Mouse (Mus musculus) ES-E14 (cell line): Measurements from ENCODE around the gene Wdfy1. TPM values are rescaled to one million over a fixed set of nuclear protein-coding genes. Genes with fewer than 3 reads are reported as not detected.

Source experiments
- DNase-seq: peaks from one replicate; pipeline ENCODE4 v3.0.0-alpha.2; 2013; ENCODE audit warnings: low read depth, low spot score
- H3K27ac ChIP-seq: 2 replicates; pipeline ENCODE4 v1.5.1; 2012; ENCODE audit warnings: low read depth, mild to moderate bottlenecking, low read length, moderate library complexity, mixed read lengths; ENCODE audit not compliant: poor library complexity, insufficient read depth, severe bottlenecking
- H3K36me3 ChIP-seq: 2 replicates; pipeline ENCODE4 v1.6.1; 2012; ENCODE audit warnings: mild to moderate bottlenecking, low read length, moderate library complexity, mixed read lengths; ENCODE audit not compliant: control insufficient read depth, poor library complexity, insufficient read depth, severe bottlenecking
- H3K4me1 ChIP-seq, 2 experiments: fragments of 150-350 bp in 1 of 2; sonication (generic) in 1 of 2; 2 replicates each; pipeline ENCODE4 v1.6.1; 2012; ENCODE audit warnings: low read length in 2 of 2, mild to moderate bottlenecking in 1 of 2, mixed read lengths in 1 of 2; ENCODE audit not compliant: control insufficient read depth in 2 of 2, insufficient read depth in 2 of 2, poor library complexity in 1 of 2
- H3K4me3 ChIP-seq, 2 experiments: fragments of 150-350 bp in 1 of 2; sonication (generic) in 1 of 2; 2 replicates each; pipeline ENCODE4 v1.5.1; 2012; ENCODE audit warnings: low read length in 2 of 2, low read depth in 1 of 2, mild to moderate bottlenecking in 1 of 2, mixed read lengths in 1 of 2; ENCODE audit not compliant: insufficient read depth in 1 of 2, poor library complexity in 1 of 2, severe bottlenecking in 1 of 2
- H3K9ac ChIP-seq: 2 replicates; pipeline ENCODE4 v1.6.1; 2012; ENCODE audit warnings: low read depth, mild to moderate bottlenecking, low read length, mixed read lengths; ENCODE audit not compliant: poor library complexity, insufficient read depth, severe bottlenecking
- H3K9me3 ChIP-seq: fragments of 150-350 bp; sonication (generic); 2 replicates; pipeline ENCODE4 v1.6.1; 2012; ENCODE audit warnings: low read depth, mild to moderate bottlenecking, low read length; ENCODE audit not compliant: control insufficient read depth, insufficient read depth
- CHD2 ChIP-seq: IDR thresholded peaks from 2 replicates; pipeline ENCODE4 v1.6.1; 2014; ENCODE audit warnings: mild to moderate bottlenecking, low read depth, low read length, inconsistent platforms
- HCFC1 ChIP-seq: IDR thresholded peaks from 2 replicates; pipeline ENCODE4 v1.6.1; 2012; ENCODE audit warnings: low read length, inconsistent platforms, borderline replicate concordance; ENCODE audit not compliant: insufficient read depth
- MAFK ChIP-seq: IDR thresholded peaks from 2 replicates; pipeline ENCODE4 v1.6.1; 2014; ENCODE audit warnings: mild to moderate bottlenecking, low read depth, low read length, inconsistent platforms; ENCODE audit not compliant: insufficient read depth
- ZC3H11A ChIP-seq: IDR thresholded peaks from 2 replicates; pipeline ENCODE4 v1.6.1; 2012; ENCODE audit warnings: low read depth, mild to moderate bottlenecking, inconsistent platforms, low read length, borderline replicate concordance
- ZNF384 ChIP-seq: IDR thresholded peaks from 2 replicates; pipeline ENCODE4 v1.6.1; 2012; ENCODE audit warnings: low read depth, low read length, inconsistent platforms
- in situ Hi-C, 2 experiments: fragments of 600-800 bp; cut with MboI; formaldehyde crosslinking; loops; one replicate each; pipeline ENCODE4 v1.15.1; 2025; ENCODE audit warnings: low sequenced_read_pairs in 2 of 2, inconsistent platforms in 1 of 2; ENCODE audit not compliant: unreplicated experiment in 2 of 2
- total RNA-seq: library from RNA; depleted of rRNA; stranded (reverse); fragments of 300-350 nt; gene quantifications from 2 replicates; pipeline ENCODE4 v1.2.3, GENCODE M21; 2012

Gene Wdfy1
- total RNA-seq, 1 experiment = 31.4 TPM

GRCm38 (mm10) chr1:79736408-79736807 is 39.5 kb downstream of the Wdfy1 start:
- Histone ChIP-seq H3K9me3 (no peaks in the 10 kb centered on the region), H3K4me3 (no peak overlapping the region), H3K9ac (no peak overlapping the region), H3K4me1 (no peaks in the 10 kb centered on the region), H3K36me3 (peaks cover 8% of the 10 kb centered on the region), H3K27ac (no peak overlapping the region)
- DNase-seq = no peak
- TF ChIP-seq ZNF384 (no peak), CHD2 (no peak), HCFC1 (no peak), ZC3H11A (no peak), MAFK (no peak)
- in situ Hi-C loops = no loop called here

DNA sequence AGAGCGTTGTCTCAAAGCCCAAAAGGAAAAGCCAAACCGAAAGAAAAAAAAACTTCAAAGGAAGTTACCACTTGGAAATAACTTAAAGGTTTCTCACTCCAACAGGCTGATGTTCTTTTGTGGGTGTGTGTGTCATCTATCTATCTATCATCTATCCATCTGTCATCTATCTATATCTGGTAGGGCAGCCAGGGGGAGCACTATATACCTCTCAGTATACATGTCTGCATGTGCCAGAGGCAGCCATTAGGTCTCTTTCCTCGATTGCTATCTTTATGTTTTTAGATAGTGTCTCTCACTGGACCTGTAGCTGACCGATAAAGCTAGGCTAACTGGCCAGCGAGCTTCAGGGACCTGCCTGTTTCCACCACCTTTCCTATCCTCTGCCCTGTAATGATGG is 41.1 kb downstream of the Wdfy1 start:
- H3K27ac ChIP-seq = no peak overlapping the region
- H3K4me1 ChIP-seq = no peaks in the 10 kb centered on the region
- H3K9me3 ChIP-seq = no peaks in the 10 kb centered on the region
- no peak overlapping the region for H3K4me3 ChIP-seq
- no peak for DNase-seq
- TF ChIP-seq HCFC1 = no peak
- TF ChIP-seq ZNF384 = no peak
- no peak for TF ChIP-seq CHD2
- TF ChIP-seq ZC3H11A = no peak
- no peak for TF ChIP-seq MAFK
- peaks cover 8% of the 10 kb centered on the region for H3K36me3 ChIP-seq
- no peak overlapping the region for H3K9ac ChIP-seq
- in situ Hi-C loops = no loop called here

GRCm38 (mm10) chr1:79714152-79714923 is 61.6 kb downstream of the Wdfy1 start:
- DNase-seq = no peak
- in situ Hi-C loops = no loop called here
- Histone ChIP-seq H3K4me1 (no peaks in the 10 kb centered on the region), H3K4me3 (no peak overlapping the region), H3K36me3 (peaks cover 19% of the 10 kb centered on the region), H3K9ac (no peak overlapping the region), H3K27ac (no peak overlapping the region), H3K9me3 (no peaks in the 10 kb centered on the region)
- TF ChIP-seq ZNF384 (no peak), MAFK (no peak), HCFC1 (no peak), ZC3H11A (no peak), CHD2 (no peak)

DNA sequence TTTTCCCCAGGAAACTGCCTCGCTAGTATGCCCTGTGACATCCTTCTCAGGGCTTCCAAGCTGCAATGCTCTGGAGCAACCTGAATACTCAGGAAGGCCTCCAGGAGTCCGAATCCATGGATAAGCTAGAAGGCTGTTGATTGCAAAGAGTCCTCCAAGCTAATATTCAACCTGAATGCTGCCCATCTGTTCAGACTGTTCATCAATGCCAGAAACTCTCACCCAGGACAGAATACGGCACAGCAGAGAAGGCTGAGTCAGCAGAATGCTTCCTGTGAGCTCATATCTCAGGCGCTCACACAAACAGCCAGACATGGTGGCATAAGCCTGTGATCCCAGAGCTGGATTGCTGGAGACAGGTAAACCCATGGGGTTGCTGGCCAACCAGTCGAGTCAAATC is 62.9 kb downstream of the Wdfy1 start:
- H3K4me1 ChIP-seq = no peaks in the 10 kb centered on the region
- DNase-seq = no peak
- H3K27ac ChIP-seq = no peak overlapping the region
- H3K9ac ChIP-seq = no peak overlapping the region
- no peaks in the 10 kb centered on the region for H3K9me3 ChIP-seq
- peaks cover 19% of the 10 kb centered on the region for H3K36me3 ChIP-seq
- TF ChIP-seq ZC3H11A (no peak), HCFC1 (no peak), CHD2 (no peak), MAFK (peak; percentile 80), ZNF384 (no peak)
- in situ Hi-C loops = no loop called here
- H3K4me3 ChIP-seq = no peak overlapping the region
